Mouse (Mus musculus) myocyte (in vitro differentiated cells): ENCODE results near the gene Kansl3.

Experiments used
- MAX ChIP-seq: IDR thresholded peaks from one replicate; pipeline ENCODE4 v1.6.1; 2011; ENCODE audit warnings: low read depth, mild to moderate bottlenecking, control low read depth
- MYOG ChIP-seq, 3 experiments: IDR thresholded peaks; one replicate each; pipeline ENCODE4 v1.6.1; 2011; ENCODE audit warnings: control low read depth in 2 of 3, low read depth in 2 of 3, mild to moderate bottlenecking in 2 of 3; ENCODE audit not compliant: insufficient read length in 2 of 3, control insufficient read depth in 1 of 3, insufficient read depth in 1 of 3
- POLR2A ChIP-seq: IDR thresholded peaks from one replicate; pipeline ENCODE4 v1.6.1; 2011; ENCODE audit warnings: low read depth, mild to moderate bottlenecking, control low read depth, moderate library complexity; ENCODE audit not compliant: insufficient read length
- POLR2AphosphoS2 ChIP-seq: IDR thresholded peaks from one replicate; pipeline ENCODE4 v1.6.1; 2011; ENCODE audit warnings: low read depth, control low read depth; ENCODE audit not compliant: insufficient read length
- USF1 ChIP-seq: IDR thresholded peaks from one replicate; pipeline ENCODE4 v1.6.1; 2011; ENCODE audit warnings: low read depth, mild to moderate bottlenecking, control low read depth, moderate library complexity

GRCm38 (mm10) chr1:36303381-36304320 is 65.3 kb downstream of the Kansl3 start:
- TF ChIP-seq POLR2AphosphoS2, result peak; percentile 24
- peak; percentile 21 for TF ChIP-seq POLR2A
- no peak for TF ChIP-seq USF1
- no peak for TF ChIP-seq MAX
- peak in 1 of 3 experiments; percentile 29 for TF ChIP-seq MYOG (IDR thresholded peaks at IDR 0.05; ENCODE audit: control insufficient read depth in 1 of 3, insufficient read depth in 1 of 3, insufficient read length in 2 of 3, low read depth in 2 of 3)
